In the genomic region with DNA sequence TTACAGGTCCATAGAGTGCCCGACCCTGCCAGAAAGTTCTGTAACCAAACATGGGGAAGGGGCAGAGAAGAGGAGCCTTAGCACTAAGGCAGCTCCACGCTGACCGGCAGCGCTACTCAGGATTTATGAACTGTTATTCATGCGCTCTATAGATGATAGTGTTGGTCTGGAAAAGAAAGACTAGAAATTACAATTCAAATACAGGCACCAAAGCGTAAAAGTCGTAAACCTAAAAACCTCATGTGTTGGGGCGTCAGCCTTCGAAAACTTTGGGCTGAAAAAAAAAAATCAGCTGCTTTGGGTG, we compare ENCODE assay signal across 8 mouse cellular contexts. TPM values are rescaled to one million over a fixed set of nuclear protein-coding genes. Genes with fewer than 3 reads are reported as not detected.
DNase-seq lines count a peak whose midpoint lies in the region; ATAC-seq and TF ChIP-seq lines count a peak whose summit lies in the region.

No protein-coding gene starts in this region.

- no peaks in the 10 kb centered on the region for H3K36me3 ChIP-seq in heart, adult 2 months (ENCODE audit: control insufficient read depth, insufficient read depth, low read length)
- peaks cover 26% of the 10 kb centered on the region for H3K36me3 ChIP-seq in E14TG2a.4 (ENCODE audit: insufficient read depth, low read length)
- no peaks in the 10 kb centered on the region for H3K36me3 ChIP-seq in forebrain, embryonic 16.5 days (ENCODE audit: control insufficient read depth, insufficient read depth)

- no peak for TF ChIP-seq CTCF in heart, adult 2 months (IDR thresholded peaks at IDR 0.05)
- TF ChIP-seq CTCF in E14TG2a.4 (conservative IDR thresholded peaks at IDR 0.05; ENCODE audit: low read length) = no peak

- no peaks in the 10 kb centered on the region for H3K79me2 ChIP-seq in heart, adult 2 months (replicated peaks; ENCODE audit: control insufficient read depth, insufficient read depth, low read length)

- 10% methylated on average over 9 of the region's 9 CpGs for WGBS in heart, adult 2 months
- 7% methylated on average over 9 of the region's 9 CpGs for WGBS in forebrain, embryonic 16.5 days

- no peaks in the 10 kb centered on the region for H3K9me3 ChIP-seq in E14TG2a.4 (ENCODE audit: low read length)
- no peaks in the 10 kb centered on the region for H3K9me3 ChIP-seq in forebrain, embryonic 16.5 days (ENCODE audit: control insufficient read depth, low read length)

- peak overlapping the region; percentile 90 for H3K4me3 ChIP-seq in heart, adult 2 months
- peak overlapping the region; percentile 96 for H3K4me3 ChIP-seq in E14TG2a.4 (replicated peaks; ENCODE audit: low read length)
- H3K4me3 ChIP-seq in forebrain, embryonic 16.5 days (replicated peaks; ENCODE audit: low read length) = peak overlapping the region; percentile 96

- H3K27me3 ChIP-seq in heart, adult 2 months (ENCODE audit: control insufficient read depth, insufficient read depth, low read length) = no peaks in the 10 kb centered on the region
- 0 out of 2 replicates have a peak, but pooled peaks cover 2% of the 10 kb centered on the region for H3K27me3 ChIP-seq in E14TG2a.4 (ENCODE audit: insufficient read depth, low read length)
- H3K27me3 ChIP-seq in forebrain, embryonic 16.5 days (replicated peaks; ENCODE audit: control insufficient read depth, insufficient read depth, low read length) = no peaks in the 10 kb centered on the region

- no peak for TF ChIP-seq POLR2A in heart, adult 2 months (IDR thresholded peaks at IDR 0.05; ENCODE audit: insufficient read depth, low read depth, low read length)

- H3K9ac ChIP-seq in heart, adult 2 months (ENCODE audit: low read depth, low read length) = peak overlapping the region; percentile 40
- peak overlapping the region; percentile 93 for H3K9ac ChIP-seq in forebrain, embryonic 16.5 days (replicated peaks; ENCODE audit: low read depth, low read length)

- ATAC-seq in forebrain, embryonic 16.5 days = peak; percentile 4; the same call in 1 of the 2 replicates
- peak; percentile 10 for ATAC-seq in megakaryocyte, adult 5-6 weeks (ENCODE audit: poor library complexity, severe bottlenecking)
- no peak for ATAC-seq in CD4-positive, CD25-positive, alpha-beta regulatory T cell, adult 4 months

- intact Hi-C loops in heart, adult 2 months (cut with DNase I) = loop anchor here (2.0 kb wide), 1 partner anchor 41 kb away; the partner anchor contains the start of genes Ift80 and Smc4
- intact Hi-C loops in heart, postnatal 36 days (cut with DNase I) = loop anchor here (1.0 to 2.0 kb wide), 2 partner anchors 17 to 82 kb away; partner anchors contain the start of gene Kpna4

- TF ChIP-seq EP300 in heart, adult 2 months (IDR thresholded peaks at IDR 0.05; ENCODE audit: insufficient read depth, low read depth, low read length) = no peak

- H3K27ac ChIP-seq in heart, adult 2 months = peak overlapping the region; percentile 57
- peak overlapping the region; percentile 91; the same call in 1 of the 2 replicates for H3K27ac ChIP-seq in forebrain, embryonic 16.5 days (ENCODE audit: low read length)

- H3K4me2 ChIP-seq in forebrain, embryonic 16.5 days (ENCODE audit: low read length) = peak overlapping the region; percentile 95

- DNase-seq in heart, adult 2 months = no peak
- DNase-seq in heart, postnatal 36 days = no peak
- DNase-seq in right cerebral cortex, postnatal 4 days = no peak
- DNase-seq in urinary bladder, postnatal 36 days (ENCODE audit: low spot score in 2 of 2) = no peak

- H3K4me1 ChIP-seq in heart, adult 2 months (ENCODE audit: control insufficient read depth, insufficient read depth, low read length) = no peaks in the 10 kb centered on the region; the same call in 1 of the 2 replicates
- H3K4me1 ChIP-seq in E14TG2a.4 (replicated peaks; ENCODE audit: low read depth, low read length) = peaks cover 47% of the 10 kb centered on the region
- peaks cover 19% of the 10 kb centered on the region for H3K4me1 ChIP-seq in forebrain, embryonic 16.5 days (replicated peaks; ENCODE audit: control insufficient read depth, insufficient read depth, low read length)

RNA-seq across cellular contexts. Expression of gene Trim59, which starts 0.8 kb away (rescaled TPM):
- total RNA-seq in heart, adult 2 months (2021) = 1 to 10 TPM; 2.1 to 2.2 TPM
- 0.20 TPM in 2 replicates for polyA plus RNA-seq in heart, adult 2 months (2012; rRNA removed)
- 1 to 10 TPM; 2.4 to 2.7 TPM for total RNA-seq in heart, postnatal 36 days (2021)
- polyA plus RNA-seq in forebrain, embryonic 16.5 days (2015; fragmentation: Nextera tagmentation; extraction: Ambion mirVana) = 72.8 and 89.6 TPM in 2 replicates
- total RNA-seq in megakaryocyte, adult 5-6 weeks (2015) = 61.1 and 69.6 TPM in 2 replicates
- 26.0 and 32.6 TPM in 2 replicates for total RNA-seq in megakaryocyte, adult 5-6 weeks (2017)
- polyA plus RNA-seq in CD4-positive, CD25-positive, alpha-beta regulatory T cell, adult 4 months (2017; shearing (Covaris generic)) = 10 to 100 TPM; 32.7 to 40.1 TPM

RNA-seq across cellular contexts. Expression of gene Smc4, which starts 40.8 kb away (rescaled TPM):
- 10 to 100 TPM; 11.1 to 12.0 TPM for total RNA-seq in heart, adult 2 months (2021)
- 1.5 and 3.3 TPM in 2 replicates for polyA plus RNA-seq in heart, adult 2 months (2012; rRNA removed)
- 10 to 100 TPM; 14.4 to 18.8 TPM for total RNA-seq in heart, postnatal 36 days (2021)
- polyA plus RNA-seq in forebrain, embryonic 16.5 days (2015; fragmentation: Nextera tagmentation; extraction: Ambion mirVana) = 73.0 and 85.9 TPM in 2 replicates
- 263 and 290 TPM in 2 replicates for total RNA-seq in megakaryocyte, adult 5-6 weeks (2015)
- 541 and 545 TPM in 2 replicates for total RNA-seq in megakaryocyte, adult 5-6 weeks (2017)
- 100 to 1,000 TPM; 450 to 528 TPM for polyA plus RNA-seq in CD4-positive, CD25-positive, alpha-beta regulatory T cell, adult 4 months (2017; shearing (Covaris generic))

RNA-seq across cellular contexts. Expression of gene Ift80, which starts 41.0 kb away (rescaled TPM):
- total RNA-seq in heart, adult 2 months (2021) = 1 to 10 TPM; 4.8 to 5.1 TPM
- 1.3 and 3.5 TPM in 2 replicates for polyA plus RNA-seq in heart, adult 2 months (2012; rRNA removed)
- 1 to 10 TPM; 4.8 to 6.0 TPM for total RNA-seq in heart, postnatal 36 days (2021)
- 9.6 and 13.2 TPM in 2 replicates for polyA plus RNA-seq in forebrain, embryonic 16.5 days (2015; fragmentation: Nextera tagmentation; extraction: Ambion mirVana)
- total RNA-seq in megakaryocyte, adult 5-6 weeks (2015) = 8.0 and 10.8 TPM in 2 replicates
- 13.7 and 15.2 TPM in 2 replicates for total RNA-seq in megakaryocyte, adult 5-6 weeks (2017)
- polyA plus RNA-seq in CD4-positive, CD25-positive, alpha-beta regulatory T cell, adult 4 months (2017; shearing (Covaris generic)) = 100 to 1,000 TPM; 165 to 175 TPM

Comparison
In these comparisons a context has a peak if more than half of its experiments do, and no peak if none do; other contexts are left out.
1. RNA of gene Trim59, which starts 0.8 kb away (total RNA-seq): 26.0 to 69.6 TPM in megakaryocyte, adult 5-6 weeks; 2.4 to 2.7 TPM in heart, postnatal 36 days and 2.1 to 2.2 TPM in heart, adult 2 months; every median in the first group is over 4 times any median in the second.
2. RNA of gene Smc4, which starts 40.8 kb away (total RNA-seq): 263 to 545 TPM in megakaryocyte, adult 5-6 weeks; 14.4 to 18.8 TPM in heart, postnatal 36 days and 11.1 to 12.0 TPM in heart, adult 2 months; every median in the first group is over 10 times any median in the second.
3. Peak in every context shown above with its lines, with median percentiles within 50 percentile points of each other: H3K4me3 ChIP-seq.